Mouse (Mus musculus): ENCODE measurements around the gene Fam240b.

- no peak for TF ChIP-seq POLR2A (IDR thresholded peaks at IDR 0.05; ENCODE audit: insufficient read length, low read depth)
- TF ChIP-seq MYOG (IDR thresholded peaks at IDR 0.05; ENCODE audit: control insufficient read depth in 1 of 3, insufficient read depth in 1 of 3, insufficient read length in 2 of 3, low read depth in 2 of 3), result no peak
- TF ChIP-seq SRF (IDR thresholded peaks at IDR 0.05; ENCODE audit: control insufficient read depth, insufficient read length, low read depth), result no peak
- no peak for TF ChIP-seq CEBPB (IDR thresholded peaks at IDR 0.05; ENCODE audit: insufficient read depth, poor library complexity, severe bottlenecking)
- no peak for TF ChIP-seq POLR2AphosphoS2 (IDR thresholded peaks at IDR 0.05; ENCODE audit: insufficient read length, low read depth)
- TF ChIP-seq E2F4 (IDR thresholded peaks at IDR 0.05; ENCODE audit: insufficient read depth), result no peak
- TF ChIP-seq MAX (IDR thresholded peaks at IDR 0.05; ENCODE audit: low read depth), result no peak
- TF ChIP-seq REST (IDR thresholded peaks at IDR 0.05; ENCODE audit: insufficient read depth, insufficient read length), result no peak
- TF ChIP-seq USF1 (IDR thresholded peaks at IDR 0.05; ENCODE audit: low read depth), result no peak
- TF ChIP-seq TCF12 (IDR thresholded peaks at IDR 0.05; ENCODE audit: insufficient read depth, poor library complexity, severe bottlenecking), result no peak
- TF ChIP-seq MYOD1 (IDR thresholded peaks at IDR 0.05; ENCODE audit: control insufficient read depth in 1 of 3, insufficient read length in 2 of 3, low read depth in 2 of 3), result no peak
Observed at GRCm38 (mm10) chr13:64437801-64438200, 59.8 kb downstream of the Fam240b start.
